Comparison of ENCODE assay signal across 26 mouse cellular contexts in the genomic region with DNA sequence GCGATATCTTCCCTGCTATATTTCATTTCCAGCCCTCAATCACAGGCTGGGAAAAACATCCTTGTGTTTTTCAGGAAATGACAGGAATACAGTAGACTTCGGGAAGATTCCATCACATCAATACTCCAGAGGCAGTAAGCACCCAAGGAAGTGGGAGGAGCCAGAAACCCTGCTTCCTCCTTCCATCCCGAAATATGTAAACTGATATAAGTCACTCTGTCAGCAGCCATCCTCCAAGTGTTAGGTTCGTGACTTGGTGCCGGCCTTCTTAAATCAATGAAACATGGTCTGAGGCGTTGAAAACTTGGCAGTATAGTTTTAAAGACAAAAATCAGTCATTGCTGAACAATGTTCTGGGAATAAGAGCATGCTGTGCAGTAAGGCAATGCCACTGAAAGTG. TPM values are rescaled to one million over a fixed set of nuclear protein-coding genes. Genes with fewer than 3 reads are reported as not detected.
DNase-seq lines count a peak whose midpoint lies in the region; ATAC-seq and TF ChIP-seq lines count a peak whose summit lies in the region.
"Had no signal": no experiment of that assay in that cellular context is flagged by ENCODE, and none has a peak within 500 bp of the region (broad histone marks: within the 10 kb centered on the region; RNA-seq: fewer than 3 reads in every experiment).

No protein-coding gene starts in this region.

- no peak overlapping the region for H3K4me3 ChIP-seq in kidney, embryonic 15.5 days (replicated peaks)
- H3K4me3 ChIP-seq in embryonic fibroblast, embryonic 13.5 days (ENCODE audit: insufficient read depth, low read length), result no peak overlapping the region
- H3K4me3 ChIP-seq: heart, embryonic 12.5 days; limb, embryonic 10.5 days; limb, embryonic 15.5 days; liver, embryonic 13.5 days; neural tube, embryonic 12.5 days; stomach, embryonic 15.5 days had no signal

- ATAC-seq in frontal cortex, adult (ENCODE audit: low TSS enrichment), result peak; percentile 73; the same call in 1 of the 2 replicates
- no peak for ATAC-seq in kidney, embryonic 15.5 days (replicated peaks; ENCODE audit: low FRiP score)
- ATAC-seq: forebrain, embryonic 14.5 days; intestine, postnatal 0 days; midbrain, embryonic 16.5 days; Patski had no signal

- no peaks in the 10 kb centered on the region for H3K4me1 ChIP-seq in kidney, embryonic 15.5 days
- H3K4me1 ChIP-seq in embryonic fibroblast, embryonic 13.5 days (ENCODE audit: control insufficient read depth, insufficient read depth, low read length), result no peaks in the 10 kb centered on the region
- H3K4me1 ChIP-seq: heart, embryonic 12.5 days; limb, embryonic 10.5 days; limb, embryonic 15.5 days; liver, embryonic 13.5 days; neural tube, embryonic 12.5 days; stomach, embryonic 15.5 days had no signal

- no peak overlapping the region for H3K9ac ChIP-seq in kidney, embryonic 15.5 days
- H3K9ac ChIP-seq: heart, embryonic 12.5 days; hindbrain, embryonic 14.5 days; limb, embryonic 15.5 days; liver, embryonic 13.5 days; neural tube, embryonic 12.5 days; stomach, embryonic 15.5 days had no signal

- DNase-seq in frontal cortex, postnatal 14 days (ENCODE audit: low spot score in 2 of 2), result no peak
- DNase-seq in kidney, postnatal 10 days, result peak; percentile 10
- peak; percentile 11 for DNase-seq in skeletal muscle tissue, adult 2 months (ENCODE audit: low read depth, low spot score)
- no peak for DNase-seq in testis, postnatal 10 days (ENCODE audit: low spot score)
- DNase-seq: adrenal gland, postnatal 10 days; cerebellum, adult 11 months; cerebellum, adult 9-10 months; cerebellum, postnatal 36 days; gastrocnemius, postnatal 10 days; kidney, postnatal 4 days; liver, embryonic 13.5 days; thymus, postnatal 14 days had no signal

- H3K9me3 ChIP-seq in kidney, embryonic 15.5 days (replicated peaks), result no peaks in the 10 kb centered on the region
- H3K9me3 ChIP-seq: limb, embryonic 10.5 days; limb, embryonic 15.5 days; liver, embryonic 13.5 days; neural tube, embryonic 12.5 days; stomach, embryonic 15.5 days had no signal

- no peak overlapping the region for H3K27ac ChIP-seq in kidney, embryonic 15.5 days
- 0 out of 2 replicates have a peak overlapping the region, but pooled peaks have one; percentile 11 for H3K27ac ChIP-seq in embryonic fibroblast, embryonic 13.5 days (ENCODE audit: insufficient read depth, low read length)
- H3K27ac ChIP-seq: hindbrain, embryonic 14.5 days; limb, embryonic 10.5 days; limb, embryonic 15.5 days; liver, embryonic 13.5 days; neural tube, embryonic 12.5 days; stomach, embryonic 15.5 days had no signal

- no peaks in the 10 kb centered on the region for H3K36me3 ChIP-seq in kidney, embryonic 15.5 days
- H3K36me3 ChIP-seq: heart, embryonic 12.5 days; limb, embryonic 10.5 days; limb, embryonic 15.5 days; liver, embryonic 13.5 days; neural tube, embryonic 12.5 days; stomach, embryonic 15.5 days had no signal

- no peaks in the 10 kb centered on the region for H3K27me3 ChIP-seq in kidney, embryonic 15.5 days
- H3K27me3 ChIP-seq: heart, embryonic 12.5 days; limb, embryonic 15.5 days; liver, embryonic 13.5 days; neural tube, embryonic 12.5 days; Patski; stomach, embryonic 15.5 days had no signal

- TF ChIP-seq POLR2A in embryonic fibroblast, embryonic 13.5 days (IDR thresholded peaks at IDR 0.05; ENCODE audit: low read depth, low read length), result no peak

- TF ChIP-seq CTCF in embryonic fibroblast, embryonic 13.5 days (IDR thresholded peaks at IDR 0.05; ENCODE audit: borderline replicate concordance, insufficient read depth, low read length), result no peak

- 62% methylated on average over 6 of the region's 6 CpGs for WGBS in kidney, embryonic 15.5 days

- H3K4me2 ChIP-seq in kidney, embryonic 15.5 days, result no peak overlapping the region
- H3K4me2 ChIP-seq: heart, embryonic 12.5 days; hindbrain, embryonic 14.5 days; limb, embryonic 15.5 days; liver, embryonic 13.5 days; midbrain, embryonic 11.5 days; neural tube, embryonic 12.5 days; stomach, embryonic 15.5 days had no signal

RNA-seq across cellular contexts. Expression of gene Rgs4, which starts 11.3 kb away (rescaled TPM):
- polyA plus RNA-seq in kidney, embryonic 15.5 days (2015; fragmentation: Nextera tagmentation; extraction: Ambion mirVana), result 3.3 and 8.6 TPM in 2 replicates
- 12.9 and 18.2 TPM in 2 replicates for polyA plus RNA-seq in embryonic fibroblast, embryonic 13.5 days (2011; ENCODE audit: insufficient read length, low read depth, missing spikeins)

Comparison
In these comparisons a context has a peak if more than half of its experiments do, and no peak if none do; other contexts are left out.
1. DNase-seq: peak in kidney, postnatal 10 days (single experiment) and skeletal muscle tissue, adult 2 months (single experiment); none in frontal cortex, postnatal 14 days (0 of 2) and testis, postnatal 10 days (single experiment).